Mouse (Mus musculus): Measurements from ENCODE around the gene Gm3376. TPM values are rescaled to one million over a fixed set of nuclear protein-coding genes. Genes with fewer than 3 reads are reported as not detected.

Gm3376 gene
- polyA plus RNA-seq (2015; fragmentation: Nextera tagmentation; extraction: Ambion mirVana): 0.22 TPM in 1 of 2 replicates, not detected in the other

GRCm38 (mm10) chrY:3771373-3771772, at the start of gene Gm3376:
Gm3376 (plus strand) TSS chrY:3771673.

Measured in neural tube, postnatal 0 days (tissue).